Mouse (Mus musculus) activated CD4-positive, CD25-positive, alpha-beta regulatory T cell, adult 4 months (primary cell): Measurements from ENCODE around the gene Taok2. TPM values are rescaled to one million over a fixed set of nuclear protein-coding genes. Genes with fewer than 3 reads are reported as not detected.

Experiments
- ATAC-seq: one replicate; pipeline ENCODE4 v1.8.0; 2017
- polyA plus RNA-seq, 2 experiments: library from polyadenylated mRNA; unstranded; fragments of 100-300 nt; shearing (Covaris generic); gene quantifications; one replicate each; pipeline ENCODE4 v1.2.1; 2017

Gene Taok2
- polyA plus RNA-seq, 2 experiments from 2014 or later: 16.8 to 19.5 TPM

DNA sequence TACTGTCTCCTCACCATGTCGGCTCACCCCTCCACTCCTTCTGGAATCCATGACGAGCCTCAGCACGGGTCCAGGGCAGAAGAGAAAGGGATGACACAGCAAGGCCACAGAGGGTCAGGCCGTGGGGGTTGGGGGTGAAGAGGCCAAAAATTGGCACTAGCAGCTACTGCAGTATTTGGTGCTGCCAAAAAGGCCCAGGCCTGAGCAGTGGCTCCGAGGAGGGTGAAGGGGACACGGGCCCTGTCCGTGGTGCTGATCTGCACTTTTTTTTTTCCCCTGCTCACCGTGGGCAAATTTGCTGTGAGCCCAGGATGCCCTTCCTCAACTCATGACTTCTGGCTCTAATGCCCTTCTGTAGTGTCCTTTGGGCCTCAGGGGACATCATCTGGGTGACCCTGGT is 59.1 kb downstream of the Taok2 start:
- ATAC-seq: no peak

DNA sequence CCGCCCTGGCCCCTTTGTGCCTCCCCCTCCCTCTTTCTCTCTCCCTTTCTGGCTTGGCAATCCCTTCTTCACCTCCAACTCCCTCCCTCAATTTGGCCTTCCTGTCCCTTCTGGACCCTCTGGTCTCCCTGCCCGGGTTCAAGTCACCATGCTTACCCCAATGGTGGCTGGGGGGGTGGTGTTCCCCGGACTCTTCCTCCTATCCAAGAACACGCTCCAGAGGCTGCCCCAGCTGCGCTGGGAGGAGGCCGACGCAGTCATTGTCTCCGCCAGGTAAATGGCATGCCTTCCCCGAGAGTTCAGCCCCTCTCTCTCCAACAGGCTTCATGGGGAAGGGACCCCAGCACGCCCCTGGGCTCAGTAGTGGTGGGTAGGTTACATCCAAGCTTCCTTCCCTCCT is 60.6 kb downstream of the Taok2 start:
- ATAC-seq: no peak

GRCm38 (mm10) chr7:126823202-126823711 is 61.2 kb downstream of the Taok2 start:
- ATAC-seq: no peak

DNA sequence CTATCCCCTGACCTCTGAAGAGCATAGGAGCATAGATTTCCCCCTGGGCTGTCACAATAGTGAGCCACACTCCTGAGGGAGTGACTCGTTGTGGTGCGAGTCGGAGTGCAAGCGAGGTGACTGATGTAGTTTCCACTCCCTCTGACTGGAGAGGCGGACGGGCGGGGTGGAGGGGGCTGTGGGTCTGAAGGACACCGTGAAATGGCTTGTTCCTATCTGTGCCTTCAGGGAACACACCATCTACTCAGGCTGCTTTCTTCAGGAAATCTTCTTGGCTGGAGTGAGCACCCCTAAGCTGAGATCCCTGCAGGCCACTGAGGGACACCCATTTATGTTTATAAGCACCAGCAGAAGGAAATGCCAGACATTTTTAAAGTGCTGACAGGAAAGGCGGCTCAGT is 61.8 kb downstream of the Taok2 start:
- no peak for ATAC-seq

DNA sequence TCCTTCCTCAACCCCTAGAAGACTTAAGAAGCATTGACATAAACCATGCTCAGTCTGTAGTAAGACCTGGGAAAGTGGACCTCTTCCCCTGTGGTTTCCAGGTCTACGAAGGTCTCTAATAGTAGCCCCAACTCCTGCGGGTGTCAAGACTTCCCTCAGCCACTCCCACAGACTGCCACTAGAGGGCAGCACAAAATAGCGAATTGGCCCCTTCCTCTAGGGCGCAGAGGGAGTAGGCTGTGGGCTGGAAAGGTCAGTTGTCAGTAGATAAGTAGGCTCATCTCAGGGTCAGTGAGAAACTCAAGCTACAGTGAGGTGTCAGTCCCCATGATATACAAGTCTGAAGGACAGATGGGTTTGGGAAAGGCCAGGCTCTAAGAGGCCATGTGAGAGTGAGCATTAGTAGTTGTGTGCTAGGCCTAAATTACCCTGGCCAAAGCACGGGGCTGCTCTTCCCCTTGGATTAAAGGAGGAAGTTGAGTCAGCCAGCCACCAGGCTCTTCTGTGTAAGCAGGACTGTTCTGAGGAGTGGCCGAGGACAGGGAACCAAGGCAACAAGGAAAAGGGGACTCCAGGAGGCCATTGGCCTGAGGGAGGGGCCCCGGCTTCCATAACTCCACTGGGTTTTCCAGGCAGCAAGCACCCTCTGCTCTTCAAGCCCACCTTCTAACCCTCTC is 62.5 kb downstream of the Taok2 start:
- peak; percentile 54 for ATAC-seq

- ATAC-seq: no peak
Observed at GRCm38 (mm10) chr7:126818818-126819217, 65.7 kb downstream of the Taok2 start.

- no peak for ATAC-seq
Observed at GRCm38 (mm10) chr7:126817595-126817994, 66.9 kb downstream of the Taok2 start.

GRCm38 (mm10) chr7:126816494-126816893 is 68.0 kb downstream of the Taok2 start:
- no peak for ATAC-seq

DNA sequence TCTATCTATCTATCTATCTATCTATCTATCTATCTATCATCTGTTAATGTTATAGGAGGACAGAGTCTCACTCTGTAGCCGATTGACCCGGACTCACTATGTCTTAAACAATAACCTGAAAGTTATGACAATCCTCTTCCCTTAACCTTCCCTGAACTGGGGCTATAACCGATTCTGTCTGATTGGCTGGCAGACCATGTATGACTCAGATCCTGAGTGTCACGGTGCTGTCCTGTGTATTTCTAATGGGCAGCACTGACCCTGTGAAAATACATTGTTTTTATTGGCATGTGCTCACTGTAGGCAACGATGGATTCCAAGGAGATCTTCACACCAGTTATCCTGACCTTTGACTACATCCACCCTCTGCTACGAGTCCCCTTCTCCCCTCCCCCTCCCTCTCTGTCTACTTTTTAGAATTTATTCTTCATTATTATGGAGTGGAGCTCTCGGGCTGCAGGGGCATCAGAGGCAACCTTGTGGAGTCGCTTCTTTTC is 68.7 kb downstream of the Taok2 start:
- ATAC-seq: no peak

Other genes with a start within 250 kb of the Taok2 start
- 100 to 1,000 TPM in 1 of 2 experiments, 10 to 100 TPM in 1; 73.9 to 103 TPM for gene Sgf29, start 235.4 kb downstream of the Taok2 start, polyA plus RNA-seq
- under 1 TPM in 1 of 2 experiments, not detected in 1; 0.42 TPM for gene Sult1a1, start 208.3 kb downstream of the Taok2 start, polyA plus RNA-seq
- 100 to 1,000 TPM in 1 of 2 experiments, 10 to 100 TPM in 1; 90.0 to 201 TPM for gene Bola2, start 189.3 kb downstream of the Taok2 start, polyA plus RNA-seq
- 10 to 100 TPM in 1 of 2 experiments, 1 to 10 TPM in 1; 9.7 to 10.0 TPM for gene Slx1b, start 188.9 kb downstream of the Taok2 start, polyA plus RNA-seq
- 1,000 to 10,000 TPM; 2,153 to 2,681 TPM for gene Coro1a, start 176.9 kb downstream of the Taok2 start, polyA plus RNA-seq
- 10 to 100 TPM; 12.7 to 22.3 TPM for gene Mapk3, start 125.1 kb downstream of the Taok2 start, polyA plus RNA-seq
- 100 to 1,000 TPM; 144 to 253 TPM for gene Gdpd3, start 118.4 kb downstream of the Taok2 start, polyA plus RNA-seq
- gene Ypel3, start 107.7 kb downstream of the Taok2 start, polyA plus RNA-seq: 100 to 1,000 TPM; 101 to 105 TPM
- 1 to 10 TPM; 2.7 to 2.8 TPM for gene Tbx6, start 103.2 kb downstream of the Taok2 start, polyA plus RNA-seq
- 100 to 1,000 TPM; 133 to 149 TPM for gene Ppp4c, start 92.2 kb downstream of the Taok2 start, polyA plus RNA-seq
- gene Fam57b, start 87.0 kb downstream of the Taok2 start, polyA plus RNA-seq: not detected
- gene 4930451I11Rik, start 53.1 kb downstream of the Taok2 start, polyA plus RNA-seq: not detected
- gene Doc2a, start 37.3 kb downstream of the Taok2 start, polyA plus RNA-seq: not detected
- gene Hirip3, start 22.7 kb downstream of the Taok2 start, polyA plus RNA-seq: 10 to 100 TPM; 10.5 to 18.4 TPM
- 10 to 100 TPM; 54.8 to 82.2 TPM for gene Ino80e, start 22.3 kb downstream of the Taok2 start, polyA plus RNA-seq
- 10 to 100 TPM; 43.7 to 56.1 TPM for gene Tmem219, start 38.2 kb upstream of the Taok2 start, polyA plus RNA-seq
- 1 to 10 TPM; 7.7 to 8.4 TPM for gene Kctd13, start 44.2 kb upstream of the Taok2 start, polyA plus RNA-seq
- under 1 TPM in 1 of 2 experiments, not detected in 1; 0.46 TPM for gene Asphd1, start 64.9 kb upstream of the Taok2 start, polyA plus RNA-seq
- under 1 TPM; 0.17 to 0.58 TPM for gene Sez6l2, start 65.9 kb upstream of the Taok2 start, polyA plus RNA-seq
- 100 to 1,000 TPM; 119 to 136 TPM for gene Cdipt, start 91.2 kb upstream of the Taok2 start, polyA plus RNA-seq
- 1 to 10 TPM in 1 of 2 experiments, under 1 TPM in 1; 0.37 to 1.5 TPM for gene Cdiptos, start 91.4 kb upstream of the Taok2 start, polyA plus RNA-seq
- 10 to 100 TPM; 12.5 to 18.3 TPM for gene Mvp, start 129.9 kb upstream of the Taok2 start, polyA plus RNA-seq
- not detected for gene Pagr1b, start 131.8 kb upstream of the Taok2 start, polyA plus RNA-seq
- 10 to 100 TPM; 39.6 to 56.7 TPM for gene Pagr1a, start 132.6 kb upstream of the Taok2 start, polyA plus RNA-seq
- 10 to 100 TPM; 26.4 to 31.8 TPM for gene Gm42742, start 136.4 kb upstream of the Taok2 start, polyA plus RNA-seq
- 1 to 10 TPM in 1 of 2 experiments, not detected in 1; 2.1 TPM for gene Prrt2, start 136.5 kb upstream of the Taok2 start, polyA plus RNA-seq
- gene Maz, start 142.3 kb upstream of the Taok2 start, polyA plus RNA-seq: 10 to 100 TPM; 19.0 to 19.1 TPM
- 10 to 100 TPM; 38.7 to 48.2 TPM for gene Kif22, start 157.8 kb upstream of the Taok2 start, polyA plus RNA-seq
- not detected for gene Zg16, start 202.6 kb upstream of the Taok2 start, polyA plus RNA-seq
- gene AI467606, start 206.7 kb upstream of the Taok2 start, polyA plus RNA-seq: 100 to 1,000 TPM; 258 to 336 TPM
- gene Qprt, start 237.5 kb upstream of the Taok2 start, polyA plus RNA-seq: 10 to 100 TPM in 1 of 2 experiments, 1 to 10 TPM in 1; 9.2 to 11.7 TPM